ENCODE assay signal across 8 mouse cellular contexts in the genomic region with DNA sequence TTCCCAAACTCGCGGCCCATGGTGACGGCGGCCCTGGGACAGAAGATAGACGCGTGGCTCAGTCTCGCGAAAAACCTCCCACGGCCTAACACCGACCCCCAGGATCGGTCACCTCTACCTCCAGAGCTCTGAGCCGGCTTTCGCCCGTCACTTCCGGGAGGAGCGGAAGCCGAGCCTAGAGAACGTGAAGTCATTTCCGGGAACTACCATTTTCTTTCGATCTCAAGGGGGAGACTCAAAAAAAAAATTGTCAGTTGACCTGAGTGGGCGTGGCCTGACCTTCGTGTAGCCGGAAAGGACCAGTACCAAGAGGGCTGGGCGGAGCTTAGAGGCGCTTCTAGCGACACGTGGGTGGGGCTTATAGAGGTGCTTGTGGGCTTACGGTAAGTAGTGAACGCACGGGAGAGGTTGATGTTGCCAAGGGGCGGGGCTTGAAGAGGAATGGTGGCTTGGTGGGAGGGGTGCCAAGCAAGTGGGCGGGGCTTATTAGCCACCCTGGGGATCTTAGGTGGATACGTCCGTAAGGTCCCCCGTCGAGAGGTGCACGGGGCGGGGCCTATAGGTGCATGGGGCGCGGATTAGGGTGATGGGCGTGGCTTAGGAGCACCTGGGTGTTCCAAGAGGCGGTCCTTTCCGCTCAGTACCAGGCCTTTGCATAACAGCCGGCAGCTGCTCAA. TPM values are rescaled to one million over a fixed set of nuclear protein-coding genes. Genes with fewer than 3 reads are reported as not detected.
DNase-seq lines count a peak whose midpoint lies in the region; ATAC-seq and TF ChIP-seq lines count a peak whose summit lies in the region.

Gene Uqcrq (minus strand): TSS at position 162 of the 677 bp plus-strand sequence.
Gene Gdf9 (plus strand): TSS at position 354 of the 677 bp plus-strand sequence.

- no peak for TF ChIP-seq CTCF in liver, embryonic 14.5 days (IDR thresholded peaks at IDR 0.05; ENCODE audit: low read depth)
- TF ChIP-seq CTCF in stomach, postnatal 0 days (IDR thresholded peaks at IDR 0.05; ENCODE audit: low read depth) = no peak

- H3K36me3 ChIP-seq in forebrain, embryonic 10.5 days (replicated peaks) = peaks cover 26% of the 10 kb centered on the region
- peaks cover 15% of the 10 kb centered on the region for H3K36me3 ChIP-seq in heart, embryonic 15.5 days
- H3K36me3 ChIP-seq in liver, embryonic 14.5 days (replicated peaks; ENCODE audit: control insufficient read depth, insufficient read depth, low read depth) = peaks cover 12% of the 10 kb centered on the region
- peaks cover 5% of the 10 kb centered on the region; the same call in 1 of the 2 replicates for H3K36me3 ChIP-seq in neural tube, embryonic 11.5 days (ENCODE audit: control insufficient read depth, insufficient read depth, low read length)
- no peaks in the 10 kb centered on the region for H3K36me3 ChIP-seq in stomach, postnatal 0 days (ENCODE audit: control insufficient read depth, insufficient read depth, low read length)

- no peak for TF ChIP-seq EP300 in liver, embryonic 14.5 days (IDR thresholded peaks at IDR 0.05; ENCODE audit: low read depth)
- peak; percentile 69 for TF ChIP-seq EP300 in stomach, postnatal 0 days (optimal IDR thresholded peaks at IDR 0.05)

- peak; percentile 95 for ATAC-seq in heart, embryonic 15.5 days (replicated peaks; ENCODE audit: insufficient number of reproducible peaks, insufficient read depth, low FRiP score, low read depth)
- ATAC-seq in liver, embryonic 14.5 days (ENCODE audit: insufficient read depth) = peak; percentile 89
- peak; percentile 94 for ATAC-seq in neural tube, embryonic 11.5 days (ENCODE audit: insufficient read depth, low FRiP score, low TSS enrichment)
- ATAC-seq in stomach, postnatal 0 days (ENCODE audit: low FRiP score, low TSS enrichment) = peak; percentile 94

- peak within 1 kb of the TSS; percentile 96 for H3K4me3 ChIP-seq in forebrain, embryonic 10.5 days
- H3K4me3 ChIP-seq in heart, embryonic 15.5 days = peak within 1 kb of the TSS; percentile 73
- H3K4me3 ChIP-seq in liver, embryonic 14.5 days (ENCODE audit: insufficient read depth in 1 of 2, low read depth in 2 of 2, low read length in 2 of 2) = peak within 1 kb of the TSS; percentile 80 to 86
- peak within 1 kb of the TSS; percentile 97 for H3K4me3 ChIP-seq in neural tube, embryonic 11.5 days (ENCODE audit: low read depth, low read length)
- H3K4me3 ChIP-seq in stomach, postnatal 0 days (ENCODE audit: low read depth, low read length) = peak within 1 kb of the TSS; percentile 80

- WGBS in forebrain, embryonic 10.5 days = under 1% methylated on average over 44 of the region's 44 CpGs
- under 1% methylated on average over 44 of the region's 44 CpGs for WGBS in heart, embryonic 15.5 days
- WGBS in liver, embryonic 14.5 days (ENCODE audit: insufficient replicate concordance) = under 1% methylated on average over 44 of the region's 44 CpGs
- under 1% methylated on average over 44 of the region's 44 CpGs for WGBS in neural tube, embryonic 11.5 days
- WGBS in stomach, postnatal 0 days = under 1% methylated on average over 44 of the region's 44 CpGs

- no peaks in the 10 kb centered on the region for H3K9me3 ChIP-seq in forebrain, embryonic 10.5 days
- no peaks in the 10 kb centered on the region for H3K9me3 ChIP-seq in heart, embryonic 15.5 days (replicated peaks)
- no peaks in the 10 kb centered on the region for H3K9me3 ChIP-seq in liver, embryonic 14.5 days (ENCODE audit: control insufficient read depth, low read length)
- no peaks in the 10 kb centered on the region for H3K9me3 ChIP-seq in neural tube, embryonic 11.5 days (ENCODE audit: control insufficient read depth, low read length)
- H3K9me3 ChIP-seq in stomach, postnatal 0 days (ENCODE audit: control insufficient read depth, low read length) = no peaks in the 10 kb centered on the region

- H3K4me2 ChIP-seq in heart, embryonic 15.5 days = peak within 1 kb of the TSS; percentile 71
- peak within 1 kb of the TSS; percentile 94 for H3K4me2 ChIP-seq in liver, embryonic 14.5 days (ENCODE audit: low read depth)
- H3K4me2 ChIP-seq in neural tube, embryonic 11.5 days (ENCODE audit: low read depth) = peak within 1 kb of the TSS; percentile 87
- H3K4me2 ChIP-seq in stomach, postnatal 0 days (replicated peaks; ENCODE audit: low read depth) = peak within 1 kb of the TSS; percentile 88

- peak within 1 kb of the TSS; percentile 76 for H3K9ac ChIP-seq in heart, embryonic 15.5 days
- peak within 1 kb of the TSS; percentile 84 for H3K9ac ChIP-seq in liver, embryonic 14.5 days (replicated peaks)
- peak within 1 kb of the TSS; percentile 84 for H3K9ac ChIP-seq in neural tube, embryonic 11.5 days (ENCODE audit: low read length)
- H3K9ac ChIP-seq in stomach, postnatal 0 days (ENCODE audit: low read length) = peak within 1 kb of the TSS; percentile 87

- peaks cover 20% of the 10 kb centered on the region for H3K4me1 ChIP-seq in forebrain, embryonic 10.5 days
- peaks cover 18% of the 10 kb centered on the region for H3K4me1 ChIP-seq in heart, embryonic 15.5 days (replicated peaks)
- H3K4me1 ChIP-seq in liver, embryonic 14.5 days (replicated peaks; ENCODE audit: control insufficient read depth in 2 of 2, insufficient read depth in 2 of 2, low read length in 1 of 2) = peaks cover 24 to 31% of the 10 kb centered on the region in 2 experiments
- H3K4me1 ChIP-seq in neural tube, embryonic 11.5 days (ENCODE audit: control insufficient read depth, insufficient read depth, low read length) = peaks cover 8% of the 10 kb centered on the region
- H3K4me1 ChIP-seq in stomach, postnatal 0 days (replicated peaks; ENCODE audit: control insufficient read depth, insufficient read depth) = no peaks in the 10 kb centered on the region; the same call in 1 of the 2 replicates

- H3K27ac ChIP-seq in forebrain, embryonic 10.5 days = peak within 1 kb of the TSS; percentile 89
- H3K27ac ChIP-seq in heart, embryonic 15.5 days = peak within 1 kb of the TSS; percentile 83
- peak within 1 kb of the TSS; percentile 67 for H3K27ac ChIP-seq in liver, embryonic 14.5 days
- H3K27ac ChIP-seq in neural tube, embryonic 11.5 days (ENCODE audit: low read depth, low read length) = peak within 1 kb of the TSS; percentile 56; the same call in 1 of the 2 replicates
- peak within 1 kb of the TSS; percentile 90 for H3K27ac ChIP-seq in stomach, postnatal 0 days (replicated peaks)

- H3K27me3 ChIP-seq in forebrain, embryonic 10.5 days (ENCODE audit: poor library complexity, severe bottlenecking) = no peaks in the 10 kb centered on the region
- no peaks in the 10 kb centered on the region for H3K27me3 ChIP-seq in heart, embryonic 15.5 days
- no peaks in the 10 kb centered on the region for H3K27me3 ChIP-seq in liver, embryonic 14.5 days (ENCODE audit: control insufficient read depth, insufficient read depth, low read length)
- H3K27me3 ChIP-seq in neural tube, embryonic 11.5 days (ENCODE audit: control insufficient read depth, insufficient read depth, low read length) = no peaks in the 10 kb centered on the region
- no peaks in the 10 kb centered on the region for H3K27me3 ChIP-seq in stomach, postnatal 0 days (ENCODE audit: control insufficient read depth, insufficient read depth, low read length)

- peak; percentile 97 to 99 for DNase-seq in CD8-positive naive resting alpha-beta T cell, adult 2 months (ENCODE audit: low read depth in 2 of 2, low spot score in 2 of 2)
- DNase-seq in c-Kit-positive CD71-negative TER-119-negative erythroid progenitor cells, embryonic 14.5 days (ENCODE audit: low read depth) = peak; percentile 99
- peak; percentile 97 for DNase-seq in forebrain, embryonic 10.5 days (ENCODE audit: extremely low spot score, low spot score)
- DNase-seq in kidney, postnatal 25 days = peak; percentile 100
- peak; percentile 99 to 100 (median 99) for DNase-seq in liver, embryonic 14.5 days (ENCODE audit: low read depth in 3 of 3, low spot score in 3 of 3)
- DNase-seq in neural tube, embryonic 11.5 days (ENCODE audit: low spot score) = peak; percentile 98
- DNase-seq in stomach, postnatal 0 days (ENCODE audit: low spot score) = peak; percentile 100

RNA-seq across cellular contexts. Expression of gene Uqcrq, which starts in this region (rescaled TPM):
- polyA plus RNA-seq in forebrain, embryonic 10.5 days (2016; fragmentation: Nextera tagmentation; extraction: Ambion mirVana) = 590 and 612 TPM in 2 replicates
- 1,038 and 1,358 TPM in 2 replicates for polyA plus RNA-seq in heart, embryonic 15.5 days (2015; fragmentation: Nextera tagmentation; extraction: Ambion mirVana)
- 117 and 237 TPM in 2 replicates for polyA plus RNA-seq in liver, embryonic 14.5 days (2012; rRNA removed)
- 631 and 677 TPM in 2 replicates for polyA plus RNA-seq in liver, embryonic 14.5 days (2014; fragmentation: Nextera tagmentation; extraction: Ambion mirVana)
- 559 and 570 TPM in 2 replicates for polyA plus RNA-seq in neural tube, embryonic 11.5 days (2014; fragmentation: Nextera tagmentation; extraction: Ambion mirVana)
- 903 and 973 TPM in 2 replicates for polyA plus RNA-seq in stomach, postnatal 0 days (2015; fragmentation: Nextera tagmentation; extraction: Ambion mirVana)

RNA-seq across cellular contexts. Expression of gene Gdf9, which starts in this region (rescaled TPM):
- polyA plus RNA-seq in forebrain, embryonic 10.5 days (2016; fragmentation: Nextera tagmentation; extraction: Ambion mirVana) = 1.1 and 2.0 TPM in 2 replicates
- polyA plus RNA-seq in heart, embryonic 15.5 days (2015; fragmentation: Nextera tagmentation; extraction: Ambion mirVana) = 1.4 TPM in 2 replicates
- 0.12 and 0.24 TPM in 2 replicates for polyA plus RNA-seq in liver, embryonic 14.5 days (2012; rRNA removed)
- polyA plus RNA-seq in liver, embryonic 14.5 days (2014; fragmentation: Nextera tagmentation; extraction: Ambion mirVana) = 0.25 and 0.41 TPM in 2 replicates
- 2.6 and 2.7 TPM in 2 replicates for polyA plus RNA-seq in neural tube, embryonic 11.5 days (2014; fragmentation: Nextera tagmentation; extraction: Ambion mirVana)
- 0.78 and 0.88 TPM in 2 replicates for polyA plus RNA-seq in stomach, postnatal 0 days (2015; fragmentation: Nextera tagmentation; extraction: Ambion mirVana)

Comparison
In these comparisons a context has a peak if more than half of its experiments do, and no peak if none do; other contexts are left out.
1. Peak in every context shown above with its lines: DNase-seq, ATAC-seq, H3K4me3 ChIP-seq and H3K27ac ChIP-seq.